Mouse (Mus musculus) megakaryocyte, adult 5-6 weeks (primary cell): Measurements from ENCODE around the gene Dnaic1. TPM values are rescaled to one million over a fixed set of nuclear protein-coding genes. Genes with fewer than 3 reads are reported as not detected.

Source experiments
- ATAC-seq: 2 replicates; pipeline ENCODE4 v1.8.0; 2016; ENCODE audit warnings: mild to moderate bottlenecking, inconsistent platforms; ENCODE audit not compliant: poor library complexity, severe bottlenecking
- total RNA-seq, 2 experiments: library from RNA; stranded (forward) in 1 of 2; stranded (reverse) in 1 of 2; fragments of 153-499, 151-499 nt in 1 of 2; fragments of 221-1000, 200-1000 nt in 1 of 2; gene quantifications; 2 replicates each; pipeline versions ENCODE4 v1.2.3 to v1.2.4; 2015 to 2017

Dnaic1 gene
- total RNA-seq (2015), result not detected in 2 replicates
- not detected in 2 replicates for total RNA-seq (2017)

DNA sequence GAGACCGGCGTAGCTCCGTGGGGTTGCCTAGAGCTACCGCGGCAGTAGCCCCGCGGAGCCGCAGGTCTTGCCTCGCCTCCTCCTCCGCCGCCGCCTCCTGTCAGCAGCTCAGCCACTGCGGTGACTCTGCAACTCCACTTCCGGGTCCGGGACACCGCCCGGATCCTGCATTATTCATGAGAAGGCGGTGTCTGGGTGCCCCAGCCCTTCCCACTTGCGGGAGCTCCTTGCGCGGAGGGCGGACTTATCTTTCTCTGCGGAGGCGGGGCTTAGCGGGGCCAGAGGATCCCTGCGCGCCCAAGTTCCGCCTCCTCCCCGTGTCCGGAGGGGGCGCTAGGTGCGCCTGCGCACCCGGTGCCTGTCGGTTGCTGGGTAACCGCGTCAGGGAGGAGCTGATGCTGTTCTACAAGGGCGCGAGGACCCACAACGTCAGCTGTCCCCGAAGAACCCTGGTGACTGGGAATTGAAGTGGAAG, at the start of gene Dnaic1, which contains the start of gene Fam219a:
Gene Dnaic1, plus strand, starts transcription at position 365 of the 475 bp plus-strand sequence.
Gene Fam219a, minus strand, starts transcription at position 128 of the 475 bp plus-strand sequence.
- peak; percentile 96 for ATAC-seq

GRCm38 (mm10) chr4:41520641-41521040, 48.9 kb upstream of the Dnaic1 start:
- no peak for ATAC-seq

GRCm38 (mm10) chr4:41522136-41522535, 47.4 kb upstream of the Dnaic1 start:
- ATAC-seq, result no peak

- ATAC-seq, result no peak
These were observed 46.8 kb upstream of the Dnaic1 start for GRCm38 (mm10) chr4:41522788-41523187.

DNA sequence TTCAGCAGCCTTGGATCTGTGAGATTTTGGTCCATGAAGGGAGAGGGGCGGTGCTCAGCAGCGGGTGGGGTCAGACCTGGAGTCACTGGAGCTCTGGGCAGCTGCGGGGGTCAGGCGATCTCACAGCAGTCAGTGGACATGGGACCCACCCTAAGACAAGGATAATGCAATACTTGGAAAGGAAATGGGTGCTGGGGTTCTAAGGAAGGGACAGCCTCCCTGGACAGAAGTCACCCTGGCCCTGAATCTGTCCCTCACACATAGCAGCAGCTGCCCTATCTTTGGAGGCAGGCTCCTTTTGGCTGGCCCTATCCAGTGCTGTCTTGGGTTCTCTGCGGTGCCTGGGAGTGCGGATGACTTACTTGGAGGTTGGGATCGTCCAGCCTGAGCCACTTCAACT, 45.7 kb upstream of the Dnaic1 start:
- ATAC-seq, result no peak

DNA sequence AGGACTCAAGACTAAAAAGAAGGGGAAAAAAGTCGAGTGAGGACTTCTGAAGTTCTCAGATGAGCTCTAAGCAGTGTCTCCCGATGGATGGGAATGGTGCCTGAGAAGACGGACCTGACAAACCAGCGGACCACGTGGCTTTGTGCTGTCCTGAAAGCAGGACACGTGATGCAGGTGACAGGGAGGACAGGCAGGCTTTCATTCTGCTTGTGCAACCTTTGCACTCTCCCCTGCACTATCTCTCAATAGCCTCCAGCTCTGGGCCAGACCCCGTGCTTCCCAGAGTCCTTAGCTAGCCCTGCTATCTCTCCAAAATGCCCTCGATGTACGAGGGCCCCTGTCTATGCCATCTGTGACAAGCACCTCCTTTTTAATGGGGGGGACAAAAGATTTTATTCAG, 44.7 kb upstream of the Dnaic1 start:
- no peak for ATAC-seq

DNA sequence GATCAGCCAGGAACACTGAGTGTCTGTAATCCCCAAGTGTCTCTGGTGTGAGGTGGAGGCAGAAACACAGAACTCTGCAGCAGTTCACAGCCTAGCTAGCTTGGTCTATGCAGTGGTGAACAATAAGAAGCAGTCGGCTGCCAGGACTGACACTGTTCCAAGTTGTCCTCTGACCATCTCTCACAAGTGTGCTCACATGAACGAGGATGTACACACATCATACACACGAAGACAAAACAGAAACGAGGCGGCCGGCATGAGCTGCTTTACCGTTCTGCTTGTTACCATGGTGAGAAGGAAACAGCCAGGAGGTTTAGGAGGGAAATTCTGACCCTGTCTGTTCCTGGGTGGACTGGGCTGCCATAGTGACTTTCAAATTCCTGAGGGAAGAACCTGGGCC, 43.0 kb upstream of the Dnaic1 start:
- ATAC-seq, result no peak

GRCm38 (mm10) chr4:41527076-41527475, 42.5 kb upstream of the Dnaic1 start:
- no peak for ATAC-seq

DNA sequence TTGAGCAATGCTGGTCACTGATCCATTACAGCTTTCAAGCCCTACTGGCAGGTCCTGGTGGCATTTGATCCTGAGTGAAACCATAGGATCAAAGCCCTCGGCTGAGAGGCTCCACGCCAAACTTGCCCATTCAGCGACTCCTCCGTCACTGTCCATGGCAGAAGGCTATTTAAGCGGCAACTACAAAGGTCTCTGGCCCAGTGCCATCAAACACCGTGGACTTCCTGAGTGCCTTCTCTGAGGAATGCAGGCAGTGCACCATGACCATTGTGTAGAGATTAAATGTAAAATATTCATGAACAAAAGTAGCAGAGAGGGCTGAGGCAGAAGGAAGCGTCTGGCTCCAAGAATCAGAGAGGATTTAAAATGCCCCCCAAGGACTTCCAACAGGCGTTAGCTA, 41.6 kb upstream of the Dnaic1 start:
- ATAC-seq, result no peak

- ATAC-seq, result no peak
These were observed 37.2 kb upstream of the Dnaic1 start for GRCm38 (mm10) chr4:41532420-41532819.

DNA sequence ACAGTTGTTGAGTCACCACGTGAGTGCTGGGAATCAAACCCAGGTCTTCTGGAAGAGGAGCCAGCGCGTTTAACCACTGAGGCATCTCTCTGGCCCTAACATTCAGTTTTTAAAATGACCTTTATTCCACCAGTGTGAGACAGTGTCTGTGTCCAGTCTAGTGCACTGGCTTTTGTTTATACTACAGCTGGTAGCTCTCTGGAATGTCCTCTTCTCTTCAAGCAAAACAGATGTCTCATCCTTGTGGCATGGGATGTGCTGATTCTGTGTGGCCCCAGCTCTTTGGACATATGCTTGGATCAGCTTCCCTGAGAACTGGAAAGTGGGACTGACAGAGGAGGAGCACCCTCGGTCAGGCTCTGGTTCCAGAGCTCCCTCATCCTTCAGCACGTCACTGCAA, 34.7 kb upstream of the Dnaic1 start:
- ATAC-seq, result no peak

GRCm38 (mm10) chr4:41542136-41542535, 27.4 kb upstream of the Dnaic1 start:
- no peak for ATAC-seq

GRCm38 (mm10) chr4:41545985-41546384, 23.6 kb upstream of the Dnaic1 start:
- no peak for ATAC-seq

GRCm38 (mm10) chr4:41547086-41547485, 22.5 kb upstream of the Dnaic1 start:
- ATAC-seq, result no peak

DNA sequence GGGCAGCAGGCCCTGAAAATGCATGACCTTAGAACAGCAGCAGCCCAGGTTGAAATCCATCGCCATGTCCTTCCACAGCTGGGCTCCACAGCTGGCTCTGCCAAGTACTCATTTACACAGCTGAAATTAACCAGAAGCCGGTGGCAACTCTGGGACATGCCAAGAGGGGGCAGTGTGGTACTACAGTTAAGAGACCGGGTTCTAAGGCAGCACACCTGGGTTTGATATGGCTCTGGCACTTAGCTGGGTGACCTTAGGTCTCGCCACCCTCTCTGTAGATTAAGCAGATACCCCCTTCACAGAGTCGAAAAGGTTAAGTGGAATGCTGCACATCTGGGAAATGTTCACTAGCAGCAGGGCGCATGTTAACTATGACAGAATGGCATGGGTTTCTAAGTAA, 17.0 kb upstream of the Dnaic1 start:
- ATAC-seq, result peak; percentile 81

GRCm38 (mm10) chr4:41553116-41553515, 16.5 kb upstream of the Dnaic1 start:
- ATAC-seq, result no peak

DNA sequence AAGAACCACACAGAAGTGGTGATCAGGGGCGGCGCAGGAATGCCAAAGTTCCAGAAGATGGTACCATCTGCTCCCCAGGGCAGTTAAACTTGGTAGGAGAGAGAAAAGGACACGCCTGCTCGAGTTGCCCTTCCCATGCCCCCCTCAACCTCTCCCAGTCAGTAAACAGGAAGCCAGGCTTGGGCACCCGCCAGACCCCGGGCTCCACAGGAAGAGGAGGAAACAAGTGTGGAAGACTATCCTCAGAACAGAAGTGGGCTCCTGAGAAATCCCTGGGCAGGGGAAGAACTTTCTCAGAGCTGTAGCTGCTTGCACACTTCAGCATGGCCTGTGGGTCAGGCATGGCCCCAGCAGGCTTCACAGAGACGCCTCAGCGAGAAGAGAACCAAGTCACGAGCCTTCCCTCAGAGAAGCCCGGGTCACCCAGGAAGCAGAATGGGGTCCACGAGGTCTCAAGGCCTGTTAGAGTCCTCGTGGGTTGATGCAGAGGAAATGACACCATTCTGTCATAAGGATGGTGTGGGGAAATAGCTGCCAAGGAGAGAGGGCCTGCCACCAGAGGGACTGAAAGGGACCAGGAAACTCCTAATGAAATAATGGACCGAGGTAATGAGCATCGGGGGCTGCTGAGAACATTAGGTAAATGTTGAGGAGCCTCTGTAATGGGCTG, 14.4 kb upstream of the Dnaic1 start:
- ATAC-seq, result peak; percentile 48

- ATAC-seq, result no peak
These were observed 13.1 kb upstream of the Dnaic1 start for GRCm38 (mm10) chr4:41556311-41556953.

DNA sequence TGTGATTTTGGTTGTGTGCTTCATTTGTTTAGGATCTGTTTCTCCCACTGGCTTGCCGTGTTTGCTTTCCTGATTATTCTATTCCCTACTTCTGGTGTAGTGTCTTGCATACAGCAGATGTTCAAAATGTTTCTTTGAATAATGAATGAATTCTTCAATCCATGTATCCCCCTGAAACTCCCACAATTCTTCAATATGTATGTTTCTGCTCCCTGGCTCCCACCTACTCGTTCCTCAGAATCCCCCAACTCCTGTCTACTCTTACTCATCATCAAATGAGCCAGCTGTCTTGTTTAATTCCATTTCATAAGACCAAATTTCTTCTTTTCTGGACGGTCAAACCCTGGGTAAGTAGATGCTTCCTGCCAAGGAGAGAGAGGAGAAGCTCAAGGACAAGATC, 12.5 kb upstream of the Dnaic1 start:
- no peak for ATAC-seq

DNA sequence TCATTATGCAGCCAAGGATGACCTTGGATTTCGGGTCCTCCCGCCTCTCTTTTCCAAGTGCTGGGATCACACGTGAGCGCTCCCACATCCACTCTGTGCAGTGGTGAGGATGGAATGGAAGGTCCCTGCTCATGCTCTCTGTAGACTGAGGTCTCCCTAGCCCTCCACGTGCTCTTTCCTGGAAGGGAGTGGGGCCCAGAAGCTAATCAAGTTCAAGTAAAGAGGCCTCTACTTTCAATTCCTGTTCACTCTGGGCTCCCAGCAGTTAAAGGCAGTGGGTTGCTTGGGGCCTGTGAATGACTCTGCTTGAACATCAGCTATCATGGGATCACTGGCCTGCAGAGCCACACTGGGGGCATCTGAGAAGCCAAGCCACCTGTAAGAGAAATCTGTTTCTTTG, 6.3 kb upstream of the Dnaic1 start:
- no peak for ATAC-seq

GRCm38 (mm10) chr4:41566123-41566522, 3.5 kb upstream of the Dnaic1 start:
- ATAC-seq, result no peak

- no peak for ATAC-seq
These were observed 1.3 kb upstream of the Dnaic1 start for GRCm38 (mm10) chr4:41568239-41568638.
